Mouse (Mus musculus): ENCODE data around the gene Edaradd. TPM values are rescaled to one million over a fixed set of nuclear protein-coding genes. Genes with fewer than 3 reads are reported as not detected.

Edaradd gene
- polyA plus RNA-seq, 1 experiment from 2014 or later: 0.33 TPM

DNA sequence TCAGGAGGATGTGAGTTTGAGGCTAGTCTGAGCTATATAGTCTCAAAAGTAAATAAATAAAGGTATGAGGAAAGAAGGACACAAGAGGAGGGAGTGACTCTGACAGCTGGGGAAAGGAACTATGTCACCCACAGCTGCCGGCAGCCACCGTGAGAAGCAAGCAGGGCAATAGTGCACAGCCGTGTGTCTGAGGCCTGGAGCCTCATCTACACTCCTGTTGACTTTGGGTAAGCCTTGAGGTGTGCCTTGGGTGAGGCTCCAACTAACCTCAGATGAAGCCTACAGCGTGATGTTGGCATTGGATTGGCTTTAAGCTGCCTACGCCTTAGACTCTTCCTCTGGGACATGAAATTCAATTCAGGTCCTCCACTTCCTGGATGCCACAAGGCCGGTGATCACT lies 10.2 kb downstream of the Edaradd start:
- Histone ChIP-seq H3K4me1 (replicated peaks) (peaks cover 5% of the 10 kb centered on the region; the same call in 1 of the 2 replicates), H3K9me3 (replicated peaks) (no peaks in the 10 kb centered on the region), H3K4me2 (no peak overlapping the region), H3K9ac (no peak overlapping the region), H3K36me3 (no peaks in the 10 kb centered on the region), H3K27me3 (no peaks in the 10 kb centered on the region), H3K27ac (no peak overlapping the region), H3K4me3 (no peak overlapping the region)
- ATAC-seq (replicated peaks; ENCODE audit: insufficient number of reproducible peaks, insufficient read depth, low FRiP score, low read depth): no peak
- 78% methylated on average over 6 of the region's 6 CpGs for WGBS

DNA sequence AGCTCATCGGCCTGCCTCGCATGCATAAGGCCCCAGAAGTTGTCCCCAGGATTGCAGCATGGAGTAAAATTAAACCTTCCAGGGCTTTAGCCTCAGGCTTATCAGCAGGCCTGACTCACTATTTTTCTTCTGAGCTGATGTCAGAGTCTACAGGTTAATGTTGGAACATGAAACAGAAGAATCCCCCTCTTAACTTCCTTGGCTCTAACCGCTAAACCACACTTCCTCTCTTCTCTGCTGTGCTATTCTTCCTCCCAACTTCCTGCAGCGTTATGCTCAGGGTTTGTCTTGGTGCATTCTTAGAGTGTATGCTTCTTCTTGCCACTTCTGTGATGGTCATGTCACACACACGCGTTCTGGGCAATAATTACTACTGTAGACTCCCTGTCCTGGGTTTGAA lies 12.8 kb downstream of the Edaradd start:
- Histone ChIP-seq H3K9me3 (replicated peaks) (no peaks in the 10 kb centered on the region), H3K4me2 (no peak overlapping the region), H3K9ac (no peak overlapping the region), H3K4me3 (no peak overlapping the region), H3K36me3 (no peaks in the 10 kb centered on the region), H3K4me1 (replicated peaks) (peaks cover 5% of the 10 kb centered on the region; the same call in 1 of the 2 replicates), H3K27me3 (no peaks in the 10 kb centered on the region), H3K27ac (no peak overlapping the region)
- 77% methylated on average over 6 of the region's 6 CpGs for WGBS
- no peak for ATAC-seq (replicated peaks; ENCODE audit: insufficient number of reproducible peaks, insufficient read depth, low FRiP score, low read depth)

DNA sequence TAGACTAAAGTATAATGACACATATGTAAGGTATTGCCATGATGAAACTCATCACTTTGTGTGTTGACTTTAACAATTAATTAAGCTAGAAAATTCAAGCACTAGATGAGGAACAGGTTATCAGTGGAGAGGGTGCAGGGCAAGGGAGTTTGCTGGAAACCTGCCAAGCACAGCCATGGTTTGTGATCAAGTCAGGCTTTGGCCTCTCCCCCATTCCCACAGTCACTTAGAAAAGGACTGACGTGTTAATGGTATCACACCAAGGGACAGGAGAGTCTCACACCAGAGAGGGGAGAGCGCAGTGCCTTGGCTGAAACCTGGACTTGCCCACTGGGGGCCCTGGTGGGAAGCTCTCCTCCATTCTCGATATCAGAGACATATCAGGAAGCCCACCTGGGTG lies 14.9 kb downstream of the Edaradd start:
- no peak overlapping the region for H3K9ac ChIP-seq
- no peak overlapping the region for H3K4me3 ChIP-seq
- WGBS: 61% methylated on average over 3 of the region's 3 CpGs

DNA sequence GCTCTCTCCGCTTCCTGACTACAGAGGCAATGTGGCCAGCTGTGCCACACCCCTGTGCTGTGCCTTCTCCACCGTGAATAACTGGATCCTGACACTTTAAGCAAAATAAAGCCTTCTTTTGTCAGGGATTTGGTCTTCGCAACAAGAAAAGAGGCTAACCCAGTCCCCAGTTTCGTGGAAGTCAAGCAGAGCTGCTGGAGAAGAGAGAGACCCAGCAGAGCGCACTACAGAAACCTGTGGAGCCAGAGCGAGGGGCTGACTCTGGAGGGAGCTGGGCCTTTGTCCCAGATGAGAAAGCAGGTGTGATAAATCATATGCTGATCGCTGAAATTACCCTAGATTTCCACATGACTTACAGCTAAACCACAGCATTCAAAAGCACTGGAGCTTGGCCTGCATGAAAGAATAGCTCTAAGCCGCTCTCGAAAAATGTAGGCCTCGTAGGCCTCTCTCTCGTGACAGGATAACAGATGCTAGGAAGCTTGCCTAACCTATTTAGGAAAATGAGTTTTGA lies 16.9 kb downstream of the Edaradd start:
- no peaks in the 10 kb centered on the region for H3K27me3 ChIP-seq
- 66% methylated on average over 11 of the region's 11 CpGs for WGBS
- no peaks in the 10 kb centered on the region for H3K36me3 ChIP-seq
- no peaks in the 10 kb centered on the region for H3K9me3 ChIP-seq (replicated peaks)
- no peak overlapping the region for H3K4me2 ChIP-seq
- H3K4me3 ChIP-seq: no peak overlapping the region
- no peak for ATAC-seq (replicated peaks; ENCODE audit: insufficient number of reproducible peaks, insufficient read depth, low FRiP score, low read depth)
- H3K9ac ChIP-seq: no peak overlapping the region
- peaks cover 5% of the 10 kb centered on the region; the same call in 1 of the 2 replicates for H3K4me1 ChIP-seq (replicated peaks)
- no peak overlapping the region; the same call in 1 of the 2 replicates for H3K27ac ChIP-seq

More for the DNA sequence above, 14.9 kb downstream of the Edaradd start:
- no peak for ATAC-seq (replicated peaks; ENCODE audit: insufficient number of reproducible peaks, insufficient read depth, low FRiP score, low read depth)
- no peaks in the 10 kb centered on the region for H3K9me3 ChIP-seq (replicated peaks)
- no peaks in the 10 kb centered on the region for H3K27me3 ChIP-seq
- no peaks in the 10 kb centered on the region for H3K36me3 ChIP-seq
- H3K4me2 ChIP-seq: no peak overlapping the region
- no peak overlapping the region for H3K27ac ChIP-seq
- H3K4me1 ChIP-seq (replicated peaks): peaks cover 5% of the 10 kb centered on the region; the same call in 1 of the 2 replicates

DNA sequence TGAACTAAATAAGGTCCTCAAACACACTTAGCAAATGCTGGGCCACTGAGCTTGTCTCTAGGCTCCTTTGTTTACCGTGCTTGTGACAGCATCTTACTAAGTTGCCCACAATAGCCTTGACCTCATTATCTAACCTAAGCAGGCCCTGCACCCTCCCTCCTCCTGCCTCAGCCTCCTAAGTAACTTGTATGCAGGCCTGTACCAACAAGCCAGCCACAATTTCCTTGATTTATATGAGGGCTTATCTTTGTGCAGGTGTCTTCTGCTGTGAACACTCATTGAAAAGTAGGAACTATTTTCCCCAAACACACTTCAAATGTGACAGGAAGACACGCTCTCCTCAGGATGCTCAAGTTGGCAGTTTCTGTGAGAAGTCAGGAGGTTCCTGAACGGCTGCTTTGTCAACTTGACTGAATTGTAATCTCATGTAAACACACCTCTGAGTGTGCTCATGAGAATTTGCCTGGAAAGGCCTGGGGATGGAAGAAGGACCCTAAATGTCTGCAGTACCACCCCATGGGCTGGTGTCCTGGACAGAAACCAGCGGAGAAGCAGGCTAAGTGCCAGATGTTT lies 17.5 kb downstream of the Edaradd start:
- Histone ChIP-seq H3K27me3 (no peaks in the 10 kb centered on the region), H3K27ac (no peak overlapping the region; the same call in 1 of the 2 replicates), H3K4me1 (replicated peaks) (peaks cover 5% of the 10 kb centered on the region; the same call in 1 of the 2 replicates), H3K4me2 (no peak overlapping the region), H3K36me3 (no peaks in the 10 kb centered on the region), H3K9ac (no peak overlapping the region), H3K4me3 (no peak overlapping the region), H3K9me3 (replicated peaks) (no peaks in the 10 kb centered on the region)
- ATAC-seq (replicated peaks; ENCODE audit: insufficient number of reproducible peaks, insufficient read depth, low FRiP score, low read depth): no peak
- 43% methylated on average over 4 of the region's 4 CpGs for WGBS

DNA sequence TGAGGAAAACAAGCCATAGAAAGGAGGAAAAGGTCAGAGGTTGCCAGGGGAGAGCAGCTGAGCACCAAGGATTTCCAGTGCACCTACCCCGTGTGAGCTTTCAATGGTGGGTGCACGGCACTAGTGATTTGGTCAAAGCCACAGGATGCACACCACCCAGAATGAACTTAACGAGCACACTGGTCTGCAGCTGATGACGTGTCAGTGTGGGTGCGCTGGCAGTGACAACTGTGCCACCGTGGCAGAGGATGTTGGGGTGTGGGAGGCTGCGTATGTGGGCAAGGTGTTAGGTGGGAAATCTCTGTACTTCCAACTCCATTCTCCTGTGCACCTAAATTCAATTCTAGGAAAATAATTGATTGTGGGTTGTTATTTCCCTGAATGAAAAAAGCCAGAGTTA lies 21.1 kb downstream of the Edaradd start:
- H3K9ac ChIP-seq: no peak overlapping the region
- no peaks in the 10 kb centered on the region for H3K4me1 ChIP-seq (replicated peaks)
- 79% methylated on average over 7 of the region's 7 CpGs for WGBS
- ATAC-seq (replicated peaks; ENCODE audit: insufficient number of reproducible peaks, insufficient read depth, low FRiP score, low read depth): no peak
- H3K36me3 ChIP-seq: no peaks in the 10 kb centered on the region
- no peaks in the 10 kb centered on the region for H3K9me3 ChIP-seq (replicated peaks)
- H3K4me3 ChIP-seq: no peak overlapping the region
- no peak overlapping the region for H3K4me2 ChIP-seq
- no peak overlapping the region for H3K27ac ChIP-seq
- no peaks in the 10 kb centered on the region for H3K27me3 ChIP-seq

DNA sequence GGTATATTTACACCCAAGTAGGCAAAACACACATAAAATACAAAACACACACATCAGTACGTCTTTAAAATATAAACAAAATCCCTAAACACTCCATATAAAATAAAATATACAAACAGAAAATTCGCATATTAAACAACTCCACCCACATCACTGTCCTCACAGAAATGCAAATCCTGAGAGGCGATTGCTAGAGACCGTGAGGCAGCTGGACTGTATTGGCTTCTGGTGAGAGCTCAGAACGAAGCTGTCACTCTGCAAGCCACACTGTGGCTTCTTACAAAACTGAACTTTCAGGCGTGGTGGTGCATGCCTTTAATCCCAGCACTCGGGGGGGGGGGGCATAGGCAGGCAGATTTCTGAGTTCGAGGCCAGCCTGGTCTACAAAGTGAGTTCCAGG lies 22.4 kb downstream of the Edaradd start:
- Histone ChIP-seq H3K4me1 (replicated peaks) (no peaks in the 10 kb centered on the region), H3K27me3 (no peaks in the 10 kb centered on the region), H3K9ac (no peak overlapping the region), H3K4me3 (no peak overlapping the region), H3K4me2 (no peak overlapping the region), H3K27ac (no peak overlapping the region), H3K9me3 (replicated peaks) (no peaks in the 10 kb centered on the region), H3K36me3 (no peaks in the 10 kb centered on the region)
- no peak for ATAC-seq (replicated peaks; ENCODE audit: insufficient number of reproducible peaks, insufficient read depth, low FRiP score, low read depth)
- 66% methylated on average over 8 of the region's 8 CpGs for WGBS

DNA sequence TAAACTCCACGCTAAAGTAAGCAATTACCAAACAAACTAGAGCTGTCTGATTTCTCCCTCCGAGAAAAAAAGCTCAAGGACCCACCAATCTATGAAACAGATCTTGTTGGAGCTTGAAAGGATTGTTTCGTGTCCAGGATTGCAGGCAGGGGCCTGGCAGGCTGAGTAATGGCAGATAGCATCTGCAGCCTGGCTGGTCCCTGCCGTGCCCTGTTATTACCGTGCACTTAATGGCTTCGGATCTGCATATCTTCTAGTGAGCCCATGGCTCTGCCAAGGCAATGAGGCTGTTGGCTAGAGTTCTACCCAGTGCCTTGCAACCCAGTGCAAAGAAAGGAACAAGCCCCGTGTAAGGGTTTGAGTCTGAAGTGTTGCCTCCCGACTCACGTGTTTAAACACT lies 25.5 kb downstream of the Edaradd start:
- H3K9ac ChIP-seq: no peak overlapping the region
- no peaks in the 10 kb centered on the region for H3K9me3 ChIP-seq (replicated peaks)
- no peak for ATAC-seq (replicated peaks; ENCODE audit: insufficient number of reproducible peaks, insufficient read depth, low FRiP score, low read depth)
- no peak overlapping the region for H3K4me2 ChIP-seq
- no peaks in the 10 kb centered on the region for H3K36me3 ChIP-seq
- no peak overlapping the region for H3K4me3 ChIP-seq
- H3K4me1 ChIP-seq (replicated peaks): no peaks in the 10 kb centered on the region
- WGBS: 83% methylated on average over 9 of the region's 9 CpGs
- H3K27ac ChIP-seq: no peak overlapping the region
- H3K27me3 ChIP-seq: no peaks in the 10 kb centered on the region

DNA sequence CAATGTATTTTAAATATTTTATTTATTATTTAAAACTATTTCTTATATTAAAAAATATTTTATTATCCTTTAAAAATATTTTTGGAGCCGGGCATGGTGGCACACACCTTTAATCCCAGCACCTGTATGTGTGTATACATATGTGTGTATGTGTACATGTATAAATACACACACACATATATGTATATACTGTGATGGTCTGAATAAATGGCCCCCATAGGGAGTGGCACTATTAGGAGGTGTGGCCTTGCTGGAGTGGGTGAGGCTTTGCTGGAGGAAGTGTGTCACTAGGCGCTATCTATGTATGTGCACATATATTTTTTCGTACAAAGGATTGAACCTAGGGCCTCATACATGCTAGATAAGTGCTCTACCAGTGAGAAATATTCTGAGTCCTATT lies 27.7 kb downstream of the Edaradd start:
- Histone ChIP-seq H3K36me3 (no peaks in the 10 kb centered on the region), H3K4me2 (no peak overlapping the region), H3K4me3 (no peak overlapping the region), H3K9me3 (replicated peaks) (no peaks in the 10 kb centered on the region), H3K4me1 (replicated peaks) (no peaks in the 10 kb centered on the region), H3K9ac (no peak overlapping the region), H3K27me3 (no peaks in the 10 kb centered on the region), H3K27ac (no peak overlapping the region)
- WGBS: 80% methylated on average over 3 of the region's 3 CpGs
- no peak for ATAC-seq (replicated peaks; ENCODE audit: insufficient number of reproducible peaks, insufficient read depth, low FRiP score, low read depth)

DNA sequence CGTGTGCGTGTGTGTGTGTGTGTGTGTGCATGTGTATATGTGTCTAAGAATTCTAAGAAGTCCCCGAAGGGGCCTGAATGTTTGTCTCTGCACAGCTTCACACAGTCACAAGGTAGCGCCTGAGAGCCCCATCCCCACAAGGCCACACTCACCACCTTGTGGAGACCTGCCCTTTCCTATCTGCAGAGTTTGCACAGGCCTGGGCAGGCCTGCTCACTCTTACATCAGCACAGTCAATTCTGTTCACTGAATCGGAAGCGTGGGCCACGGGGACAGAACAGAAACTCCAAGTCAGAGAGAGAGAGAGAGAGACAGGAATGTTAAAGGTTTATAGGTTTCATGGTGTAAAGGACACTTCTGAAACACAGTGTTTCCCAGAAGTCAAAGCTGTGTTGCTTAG lies 34.6 kb downstream of the Edaradd start:
- Histone ChIP-seq H3K4me3 (no peak overlapping the region), H3K4me1 (replicated peaks) (no peaks in the 10 kb centered on the region), H3K4me2 (no peak overlapping the region), H3K9me3 (replicated peaks) (no peaks in the 10 kb centered on the region), H3K9ac (no peak overlapping the region), H3K27ac (no peak overlapping the region), H3K27me3 (no peaks in the 10 kb centered on the region), H3K36me3 (no peaks in the 10 kb centered on the region)
- WGBS: 77% methylated on average over 7 of the region's 7 CpGs
- ATAC-seq (replicated peaks; ENCODE audit: insufficient number of reproducible peaks, insufficient read depth, low FRiP score, low read depth): no peak; the same call in 1 of the 2 replicates

DNA sequence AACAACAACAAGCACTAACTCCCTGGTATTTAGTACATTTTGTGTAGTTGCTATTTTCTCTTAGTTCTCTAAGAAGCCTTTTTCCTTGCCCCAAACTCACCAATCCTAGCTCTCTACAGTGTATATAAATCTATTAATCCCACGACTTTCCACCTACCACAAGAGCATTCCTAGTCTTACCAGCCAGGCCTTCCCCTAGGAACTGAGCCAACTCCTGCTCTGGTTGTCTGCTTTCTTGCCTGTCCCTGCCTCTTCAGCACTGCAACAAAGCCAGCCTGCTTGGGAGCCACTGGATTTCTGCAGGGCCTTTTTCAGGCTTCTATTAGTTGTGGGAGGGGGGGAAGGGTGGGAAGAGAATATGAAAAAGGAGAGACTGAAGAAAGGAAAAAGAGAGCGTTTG lies 35.0 kb downstream of the Edaradd start:
- Histone ChIP-seq H3K27ac (no peak overlapping the region), H3K4me2 (no peak overlapping the region), H3K9ac (no peak overlapping the region), H3K4me3 (no peak overlapping the region), H3K9me3 (replicated peaks) (no peaks in the 10 kb centered on the region), H3K4me1 (replicated peaks) (no peaks in the 10 kb centered on the region), H3K27me3 (no peaks in the 10 kb centered on the region), H3K36me3 (no peaks in the 10 kb centered on the region)
- no peak for ATAC-seq (replicated peaks; ENCODE audit: insufficient number of reproducible peaks, insufficient read depth, low FRiP score, low read depth)
- WGBS: 57% methylated on average over 2 of the region's 2 CpGs

DNA sequence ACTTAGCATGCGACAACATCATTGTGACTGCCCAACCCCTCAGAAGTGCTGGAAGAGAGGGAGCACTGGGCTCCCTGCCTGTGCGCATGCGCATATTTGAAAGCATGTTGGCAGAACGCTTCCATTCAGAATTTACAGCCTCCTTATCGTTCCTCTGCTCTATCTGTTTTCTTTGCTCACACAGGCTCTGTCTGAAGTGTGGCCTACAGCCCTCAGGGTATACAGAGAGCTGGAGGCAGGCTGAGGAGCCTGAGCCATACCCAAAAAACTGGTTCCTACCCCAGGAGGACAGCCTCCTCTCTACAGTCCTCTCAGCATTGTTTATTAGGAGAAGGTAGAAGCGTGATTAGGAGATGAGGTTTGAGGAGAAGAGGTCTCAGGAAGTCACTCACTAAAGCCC lies 40.4 kb downstream of the Edaradd start:
- H3K27me3 ChIP-seq: no peaks in the 10 kb centered on the region
- no peaks in the 10 kb centered on the region for H3K36me3 ChIP-seq
- H3K4me1 ChIP-seq (replicated peaks): no peaks in the 10 kb centered on the region
- H3K4me3 ChIP-seq: no peak overlapping the region
- 62% methylated on average over 6 of the region's 6 CpGs for WGBS
- no peak overlapping the region for H3K9ac ChIP-seq
- no peak overlapping the region for H3K27ac ChIP-seq
- no peak overlapping the region for H3K4me2 ChIP-seq
- ATAC-seq (replicated peaks; ENCODE audit: insufficient number of reproducible peaks, insufficient read depth, low FRiP score, low read depth): no peak
- no peaks in the 10 kb centered on the region for H3K9me3 ChIP-seq (replicated peaks)

All from heart, embryonic 15.5 days (tissue).